Mouse (Mus musculus): ENCODE measurements around the gene Lamc1. TPM values are rescaled to one million over a fixed set of nuclear protein-coding genes. Genes with fewer than 3 reads are reported as not detected.

Lamc1 gene
- total and polyA plus RNA-seq, 2 experiments from 2014 or later, result 9.8 to 42.4 TPM

DNA sequence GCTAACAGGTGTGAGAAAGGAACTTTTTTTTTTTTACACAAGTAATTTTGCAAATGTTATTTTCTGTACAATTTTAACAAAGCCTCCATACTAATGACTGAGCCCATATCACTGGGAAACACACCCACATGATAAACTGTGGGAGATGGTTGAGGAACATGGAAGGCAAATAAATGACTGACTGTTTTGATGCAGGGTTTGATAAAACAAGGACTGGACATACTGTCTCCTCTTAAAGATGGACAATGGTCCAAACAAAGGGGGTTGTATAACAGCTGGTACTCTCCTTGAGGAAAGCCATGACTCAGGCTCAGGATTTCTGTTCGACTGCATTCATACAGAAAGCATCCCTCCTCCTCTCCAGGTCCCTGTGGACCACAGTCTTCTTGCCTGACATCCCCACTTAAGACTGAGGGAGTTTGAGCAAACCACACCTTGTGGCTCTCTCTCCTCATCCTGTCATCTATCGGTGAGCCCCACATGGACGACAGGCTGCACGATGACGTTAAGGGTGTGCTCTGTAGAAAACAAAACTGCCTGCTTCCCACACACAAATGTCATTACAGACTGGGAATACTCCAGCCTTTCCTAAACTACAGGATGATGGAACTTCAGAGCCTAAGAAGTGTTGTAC, 50.1 kb downstream of the Lamc1 start:
- TF ChIP-seq CTCF (IDR thresholded peaks at IDR 0.05; ENCODE audit: low read depth), result no peak
- no peak overlapping the region for H3K4me3 ChIP-seq (ENCODE audit: low read depth, low read length)
- no peak overlapping the region for H3K4me2 ChIP-seq (ENCODE audit: low read depth)
- DNase-seq, result no peak
- no peak for ATAC-seq
- no peaks in the 10 kb centered on the region for H3K27me3 ChIP-seq (ENCODE audit: insufficient read depth, low read length)
- no peaks in the 10 kb centered on the region for H3K36me3 ChIP-seq (ENCODE audit: insufficient read depth)
- no peaks in the 10 kb centered on the region for H3K9me3 ChIP-seq (ENCODE audit: low read length)
- no peak overlapping the region for H3K27ac ChIP-seq (ENCODE audit: low read depth, low read length)
- 83% methylated on average over 5 of the region's 5 CpGs for WGBS
- 0 out of 2 replicates have a peak, but pooled peaks cover 2% of the 10 kb centered on the region for H3K4me1 ChIP-seq (ENCODE audit: insufficient read depth)
- no peak overlapping the region for H3K9ac ChIP-seq

DNA sequence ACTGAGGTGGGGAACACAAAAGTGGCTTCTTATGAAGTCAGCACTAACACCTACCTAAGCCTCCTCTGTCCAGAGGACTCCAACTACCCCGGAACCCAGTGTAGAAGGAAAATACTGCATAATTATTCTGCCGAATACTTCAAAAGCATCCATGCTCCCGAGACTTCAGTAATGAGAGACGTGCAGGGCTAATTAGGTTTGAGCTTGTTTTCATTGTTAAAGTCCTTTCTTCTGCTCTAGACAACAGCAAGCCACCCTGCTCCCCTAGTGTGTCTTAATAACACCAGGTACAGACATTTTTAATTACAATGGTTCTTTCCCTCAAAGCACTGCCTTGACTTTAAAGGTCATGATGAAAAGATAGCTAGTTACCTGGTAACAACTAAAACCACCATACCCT, 51.1 kb downstream of the Lamc1 start:
- no peaks in the 10 kb centered on the region for H3K9me3 ChIP-seq (ENCODE audit: low read length)
- H3K36me3 ChIP-seq (ENCODE audit: insufficient read depth), result no peaks in the 10 kb centered on the region
- H3K27ac ChIP-seq (ENCODE audit: low read depth, low read length), result no peak overlapping the region
- no peak overlapping the region for H3K4me3 ChIP-seq (ENCODE audit: low read depth, low read length)
- ATAC-seq (no peak), DNase-seq (no peak)
- H3K27me3 ChIP-seq (ENCODE audit: insufficient read depth, low read length), result no peaks in the 10 kb centered on the region
- 0 out of 2 replicates have a peak, but pooled peaks cover 2% of the 10 kb centered on the region for H3K4me1 ChIP-seq (ENCODE audit: insufficient read depth)
- TF ChIP-seq CTCF (IDR thresholded peaks at IDR 0.05; ENCODE audit: low read depth), result no peak
- 7% methylated on average over 4 of the region's 4 CpGs for WGBS
- no peak overlapping the region for H3K4me2 ChIP-seq (ENCODE audit: low read depth)
- no peak overlapping the region for H3K9ac ChIP-seq

DNA sequence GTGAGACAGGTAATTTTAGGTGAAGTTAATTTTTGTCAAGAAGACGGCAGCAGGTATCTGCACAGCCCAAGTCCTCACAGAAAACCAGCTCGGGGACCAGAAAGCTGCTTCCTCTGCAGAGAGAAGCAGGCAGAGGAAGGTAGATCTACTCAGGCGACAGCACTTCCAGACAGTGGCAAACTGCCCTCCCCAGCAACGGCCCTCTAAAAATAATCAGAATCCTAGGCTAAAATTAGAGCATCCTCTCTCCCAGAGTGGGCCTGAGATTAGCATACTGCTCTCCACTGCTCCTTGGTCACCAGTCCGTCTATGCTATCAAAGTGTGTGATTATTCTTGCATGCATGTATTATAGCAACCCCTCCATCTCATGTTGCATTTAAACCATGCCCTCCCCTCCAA, 52.2 kb downstream of the Lamc1 start:
- no peak for TF ChIP-seq CTCF (IDR thresholded peaks at IDR 0.05; ENCODE audit: low read depth)
- Histone ChIP-seq H3K4me3 (ENCODE audit: low read depth, low read length) (no peak overlapping the region), H3K4me1 (ENCODE audit: insufficient read depth) (0 out of 2 replicates have a peak, but pooled peaks cover 2% of the 10 kb centered on the region), H3K36me3 (ENCODE audit: insufficient read depth) (no peaks in the 10 kb centered on the region), H3K4me2 (ENCODE audit: low read depth) (no peak overlapping the region), H3K27me3 (ENCODE audit: insufficient read depth, low read length) (no peaks in the 10 kb centered on the region), H3K9me3 (ENCODE audit: low read length) (no peaks in the 10 kb centered on the region), H3K27ac (ENCODE audit: low read depth, low read length) (no peak overlapping the region), H3K9ac (no peak overlapping the region)
- DNase-seq (no peak), ATAC-seq (no peak)
- 67% methylated on average over 5 of the region's 5 CpGs for WGBS

DNA sequence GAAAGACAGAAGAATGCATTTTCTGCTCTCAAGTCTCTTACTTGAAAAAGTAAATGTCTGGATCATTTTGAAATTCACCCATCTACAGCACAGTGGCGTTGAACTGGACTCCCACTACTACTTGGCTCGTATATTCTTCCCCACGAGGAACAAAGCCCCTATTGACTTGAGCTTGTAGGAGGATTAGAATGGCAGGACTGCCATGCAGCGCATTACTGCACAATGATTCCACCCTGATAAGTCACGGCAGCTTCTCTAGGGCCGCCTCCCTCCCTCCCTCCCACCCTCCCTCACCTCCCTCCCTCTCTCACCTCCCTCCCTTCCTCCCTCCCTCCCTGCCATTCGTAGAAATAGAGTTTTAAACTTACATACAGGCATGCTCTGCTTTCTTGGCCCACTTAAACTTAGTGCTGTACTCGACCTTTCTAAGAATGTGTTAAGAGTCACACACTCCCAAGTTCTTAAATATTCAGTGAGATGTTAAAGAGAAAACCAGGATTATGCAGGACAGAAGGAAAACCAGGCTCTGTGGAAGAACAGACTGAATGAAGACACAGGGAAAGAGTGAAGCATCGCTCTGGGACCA, 54.5 kb downstream of the Lamc1 start:
- Histone ChIP-seq H3K4me2 (ENCODE audit: low read depth) (no peak overlapping the region), H3K4me1 (ENCODE audit: insufficient read depth) (peaks cover 6% of the 10 kb centered on the region; the same call in 1 of the 2 replicates), H3K27me3 (ENCODE audit: insufficient read depth, low read length) (no peaks in the 10 kb centered on the region), H3K4me3 (ENCODE audit: low read depth, low read length) (no peak overlapping the region), H3K9me3 (ENCODE audit: low read length) (no peaks in the 10 kb centered on the region), H3K36me3 (ENCODE audit: insufficient read depth) (no peaks in the 10 kb centered on the region), H3K9ac (no peak overlapping the region), H3K27ac (ENCODE audit: low read depth, low read length) (no peak overlapping the region)
- DNase-seq, result peak; percentile 17
- WGBS, result 21% methylated on average over 9 of the region's 9 CpGs
- TF ChIP-seq CTCF (IDR thresholded peaks at IDR 0.05; ENCODE audit: low read depth), result no peak
- ATAC-seq, result peak; percentile 29; the same call in 1 of the 2 replicates

DNA sequence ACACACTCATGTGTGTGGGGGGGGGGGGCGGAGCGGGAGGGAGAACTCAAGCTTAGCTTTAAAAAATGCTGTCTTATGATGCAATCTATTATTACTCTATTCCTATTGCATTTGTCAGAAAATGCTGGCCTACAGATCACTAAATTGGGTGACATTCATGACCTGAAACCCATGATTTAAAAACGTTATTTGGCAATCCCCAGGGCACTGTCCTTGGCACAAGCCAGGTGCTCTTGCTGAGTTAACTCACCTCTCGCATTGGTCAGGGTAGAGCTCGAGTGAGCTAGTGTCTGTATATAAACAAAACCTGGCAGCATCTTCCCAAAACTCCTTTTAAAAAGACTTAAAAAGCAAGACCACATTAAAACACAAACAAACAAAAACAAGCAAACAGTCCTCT, 57.1 kb downstream of the Lamc1 start:
- no peaks in the 10 kb centered on the region for H3K9me3 ChIP-seq (ENCODE audit: low read length)
- no peak overlapping the region for H3K27ac ChIP-seq (ENCODE audit: low read depth, low read length)
- peaks cover 6% of the 10 kb centered on the region; the same call in 1 of the 2 replicates for H3K4me1 ChIP-seq (ENCODE audit: insufficient read depth)
- TF ChIP-seq CTCF (IDR thresholded peaks at IDR 0.05; ENCODE audit: low read depth), result no peak
- DNase-seq (no peak), ATAC-seq (no peak)
- no peaks in the 10 kb centered on the region for H3K27me3 ChIP-seq (ENCODE audit: insufficient read depth, low read length)
- no peak overlapping the region for H3K4me3 ChIP-seq (ENCODE audit: low read depth, low read length)
- no peak overlapping the region for H3K9ac ChIP-seq
- 70% methylated on average over 5 of the region's 5 CpGs for WGBS
- no peak overlapping the region for H3K4me2 ChIP-seq (ENCODE audit: low read depth)
- no peaks in the 10 kb centered on the region for H3K36me3 ChIP-seq (ENCODE audit: insufficient read depth)

DNA sequence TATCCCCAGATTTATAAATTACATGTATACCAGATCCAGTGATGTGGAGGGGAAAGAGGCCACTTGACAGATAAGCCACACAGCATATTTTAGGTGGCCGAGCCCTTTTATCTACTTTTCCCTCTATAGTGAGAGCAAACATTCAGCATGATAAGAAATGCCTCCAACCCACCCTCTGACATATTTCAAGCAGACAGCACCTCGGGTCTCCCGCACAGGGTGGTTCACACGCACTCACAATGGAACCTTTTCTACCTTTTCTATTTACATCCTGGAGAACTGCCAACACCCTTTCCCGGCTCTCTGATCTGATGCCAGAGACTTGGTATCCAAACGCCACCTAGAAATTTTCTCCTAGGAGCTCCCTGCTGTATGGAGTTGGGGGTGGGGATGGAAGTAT, 58.0 kb downstream of the Lamc1 start:
- no peak for TF ChIP-seq CTCF (IDR thresholded peaks at IDR 0.05; ENCODE audit: low read depth)
- 12% methylated on average over 6 of the region's 6 CpGs for WGBS
- Histone ChIP-seq H3K4me2 (ENCODE audit: low read depth) (no peak overlapping the region), H3K36me3 (ENCODE audit: insufficient read depth) (no peaks in the 10 kb centered on the region), H3K9me3 (ENCODE audit: low read length) (no peaks in the 10 kb centered on the region), H3K27ac (ENCODE audit: low read depth, low read length) (no peak overlapping the region), H3K4me1 (ENCODE audit: insufficient read depth) (peaks cover 6% of the 10 kb centered on the region; the same call in 1 of the 2 replicates), H3K9ac (no peak overlapping the region), H3K27me3 (ENCODE audit: insufficient read depth, low read length) (no peaks in the 10 kb centered on the region), H3K4me3 (ENCODE audit: low read depth, low read length) (no peak overlapping the region)
- ATAC-seq (no peak), DNase-seq (no peak)

DNA sequence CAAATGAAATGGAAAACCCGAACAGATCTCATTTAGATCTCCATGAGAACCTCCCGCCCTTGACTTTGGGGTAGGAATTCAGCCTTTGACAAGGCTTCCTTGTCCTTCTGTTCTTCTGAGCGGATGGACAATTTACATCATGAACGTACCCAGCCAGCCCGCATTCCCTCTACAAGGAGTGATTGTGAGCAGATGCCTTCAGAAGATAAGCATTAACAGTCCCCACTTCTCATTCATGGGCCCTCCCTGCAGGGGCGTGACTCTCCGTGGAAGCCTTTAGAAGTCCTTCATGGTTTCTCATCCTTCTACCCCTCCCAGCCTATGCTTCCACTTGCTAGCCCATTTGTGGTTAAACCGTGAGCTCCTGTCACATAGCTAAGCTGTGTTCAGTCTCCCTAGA, 58.9 kb downstream of the Lamc1 start:
- DNase-seq, result no peak
- H3K27ac ChIP-seq (ENCODE audit: low read depth, low read length), result no peak overlapping the region
- H3K9me3 ChIP-seq (ENCODE audit: low read length), result no peaks in the 10 kb centered on the region
- 64% methylated on average over 8 of the region's 8 CpGs for WGBS
- no peaks in the 10 kb centered on the region for H3K27me3 ChIP-seq (ENCODE audit: insufficient read depth, low read length)
- H3K36me3 ChIP-seq (ENCODE audit: insufficient read depth), result no peaks in the 10 kb centered on the region
- peak; percentile 20 for ATAC-seq
- peaks cover 6% of the 10 kb centered on the region; the same call in 1 of the 2 replicates for H3K4me1 ChIP-seq (ENCODE audit: insufficient read depth)
- H3K4me3 ChIP-seq (ENCODE audit: low read depth, low read length), result no peak overlapping the region
- no peak overlapping the region for H3K4me2 ChIP-seq (ENCODE audit: low read depth)
- no peak for TF ChIP-seq CTCF (IDR thresholded peaks at IDR 0.05; ENCODE audit: low read depth)
- no peak overlapping the region for H3K9ac ChIP-seq
